ENCODE assay signal across 7 mouse cellular contexts in genomic region chr19:44292941-44293768, GRCm38 (mm10). TPM values are rescaled to one million over a fixed set of nuclear protein-coding genes. Genes with fewer than 3 reads are reported as not detected.
A peak's percentile ranks its signal among the peaks of the same experiment; 100 is the strongest.
DNase-seq lines count a peak whose midpoint lies in the region; ATAC-seq and TF ChIP-seq lines count a peak whose summit lies in the region.

Gene Scd2 (plus strand): TSS chr19:44293674.

- peak within 1 kb of the TSS; percentile 60 for H3K27ac ChIP-seq in spleen, adult 2 months (ENCODE audit: insufficient read depth, low read length)

- TF ChIP-seq POLR2A in spleen, adult 2 months (IDR thresholded peaks at IDR 0.05; ENCODE audit: low read depth, low read length): no peak

- 10% methylated on average over 21 of the region's 21 CpGs for WGBS in spleen, adult 2 months

- no peaks in the 10 kb centered on the region for H3K27me3 ChIP-seq in spleen, adult 2 months (ENCODE audit: control insufficient read depth, insufficient read depth, low read length)

- no peak for ATAC-seq in megakaryocyte progenitor cell, adult 5-6 weeks (replicated peaks; ENCODE audit: poor library complexity)

- peaks cover 15% of the 10 kb centered on the region; the same call in 1 of the 2 replicates for H3K4me1 ChIP-seq in spleen, adult 2 months (ENCODE audit: control insufficient read depth, insufficient read depth, insufficient read length)

- no peak for TF ChIP-seq CTCF in spleen, adult 2 months (IDR thresholded peaks at IDR 0.05; ENCODE audit: extremely low read depth, insufficient read depth, insufficient read length, insufficient replicate concordance)

- H3K36me3 ChIP-seq in spleen, adult 2 months (ENCODE audit: control insufficient read depth, insufficient read depth, low read length): peaks cover 5% of the 10 kb centered on the region

- DNase-seq in spleen, adult 2 months (ENCODE audit: low read depth in 1 of 2, low spot score in 2 of 2): no peak
- no peak for DNase-seq in spleen, postnatal 36 days (ENCODE audit: low spot score in 2 of 2)
- peak in 1 of 2 experiments; percentile 50 for DNase-seq in adrenal gland, postnatal 36 days
- no peak for DNase-seq in gastrocnemius, postnatal 4 days (ENCODE audit: low spot score in 2 of 2)
- peak; percentile 20 to 41 for DNase-seq in kidney, postnatal 4 days
- no peak for DNase-seq in adipocyte (ENCODE audit: low spot score)

- peak within 1 kb of the TSS; percentile 64 for H3K4me3 ChIP-seq in spleen, adult 2 months (ENCODE audit: extremely low read depth, insufficient read depth, insufficient read length)

RNA-seq across cellular contexts. Expression of gene Scd2, which starts in this region (rescaled TPM):
- 30.1 and 39.6 TPM in 2 replicates for polyA plus RNA-seq in spleen, adult 2 months (2012; rRNA removed)
- 100 to 1,000 TPM; 596 to 993 TPM for total RNA-seq in adrenal gland, postnatal 36 days (2021)
- 10 to 100 TPM; 81.6 to 87.3 TPM for total RNA-seq in gastrocnemius, postnatal 4 days (2021)
- total RNA-seq in megakaryocyte progenitor cell, adult 5-6 weeks (2015): 95.4 and 101 TPM in 2 replicates
- 88.5 and 107 TPM in 2 replicates for total RNA-seq in megakaryocyte progenitor cell, adult 5-6 weeks (2017)

Comparison
In these comparisons a context has a peak if more than half of its experiments do, and no peak if none do; other contexts are left out.
1. RNA of gene Scd2 (total RNA-seq): 596 to 993 TPM in adrenal gland, postnatal 36 days; 88.5 to 107 TPM in megakaryocyte progenitor cell, adult 5-6 weeks and 81.6 to 87.3 TPM in gastrocnemius, postnatal 4 days; every median in the first group is over 4 times any median in the second.
2. DNase-seq: peak in kidney, postnatal 4 days (2 of 2); none in spleen, adult 2 months (0 of 2), spleen, postnatal 36 days (0 of 2), gastrocnemius, postnatal 4 days (0 of 2) and adipocyte (single experiment).